Mouse (Mus musculus) MEL (cell line): ENCODE data around the gene B430306N03Rik. TPM values are rescaled to one million over a fixed set of nuclear protein-coding genes. Genes with fewer than 3 reads are reported as not detected.
A peak's percentile ranks its signal among the peaks of the same experiment; 100 is the strongest.

Experiments
- DNase-seq: peaks from one replicate; pipeline ENCODE4 v3.0.0; 2011; ENCODE audit warnings: low read depth, low spot score
- H3K27ac ChIP-seq: 2 replicates; pipeline ENCODE4 v1.5.1; 2012; ENCODE audit warnings: low read depth, mild to moderate bottlenecking, control low read depth, low read length, moderate library complexity; ENCODE audit not compliant: control insufficient read depth
- H3K27me3 ChIP-seq, 2 experiments: fragments of 150-350 bp in 1 of 2; sonication (generic) in 1 of 2; 2 replicates each; pipeline ENCODE4 v1.6.1; 2012; ENCODE audit warnings: low read length in 2 of 2, mild to moderate bottlenecking in 2 of 2, improper control_type of control experiment in 1 of 2, moderate library complexity in 1 of 2; ENCODE audit not compliant: insufficient read depth in 2 of 2, control insufficient read depth in 1 of 2
- H3K36me3 ChIP-seq, 2 experiments: 2 replicates each; pipeline ENCODE4 v1.6.1; 2012 to 2014; ENCODE audit warnings: low read length in 2 of 2, improper control_type of control experiment in 1 of 2, inconsistent platforms in 1 of 2, mild to moderate bottlenecking in 1 of 2; ENCODE audit not compliant: insufficient read depth in 2 of 2, control insufficient read depth in 1 of 2
- H3K4me1 ChIP-seq, 2 experiments: fragments of 150-350 bp in 1 of 2; sonication (generic) in 1 of 2; 2 replicates each; pipeline ENCODE4 v1.6.1; 2012; ENCODE audit warnings: low read length in 2 of 2, improper control_type of control experiment in 1 of 2, mild to moderate bottlenecking in 1 of 2; ENCODE audit not compliant: insufficient read depth in 2 of 2, control insufficient read depth in 1 of 2
- H3K4me3 ChIP-seq, 2 experiments: fragments of 150-350 bp in 1 of 2; sonication (generic) in 1 of 2; 2 replicates each; pipeline ENCODE4 v1.5.1; 2012; ENCODE audit warnings: low read depth in 2 of 2, low read length in 2 of 2, mild to moderate bottlenecking in 2 of 2, moderate library complexity in 2 of 2, control low read depth in 1 of 2, improper control_type of control experiment in 1 of 2; ENCODE audit not compliant: control insufficient read depth in 1 of 2, insufficient read depth in 1 of 2
- H3K79me2 ChIP-seq: 2 replicates; pipeline ENCODE4 v1.6.1; 2012; ENCODE audit warnings: mild to moderate bottlenecking, low read length, moderate library complexity; ENCODE audit not compliant: control insufficient read depth, poor library complexity, insufficient read depth
- H3K9ac ChIP-seq: 2 replicates; pipeline ENCODE4 v1.6.1; 2012; ENCODE audit warnings: low read depth, mild to moderate bottlenecking, control low read depth, low read length, moderate library complexity; ENCODE audit not compliant: control insufficient read depth, poor library complexity, severe bottlenecking
- H3K9me3 ChIP-seq: fragments of 150-350 bp; sonication (generic); replicated peaks from 2 replicates; pipeline ENCODE4 v1.6.1; 2012; ENCODE audit warnings: mild to moderate bottlenecking, low read length, improper control_type of control experiment, moderate library complexity; ENCODE audit not compliant: insufficient read depth
- BHLHE40 ChIP-seq: IDR thresholded peaks from 2 replicates; pipeline ENCODE4 v1.6.1; 2012; ENCODE audit warnings: low read depth, mild to moderate bottlenecking, inconsistent platforms, low read length, improper control_type of control experiment, borderline replicate concordance
- CHD2 ChIP-seq: IDR thresholded peaks from 2 replicates; pipeline ENCODE4 v1.6.1; 2011; ENCODE audit warnings: low read length, improper control_type of control experiment
- E2F4 ChIP-seq: IDR thresholded peaks from 2 replicates; pipeline ENCODE4 v1.6.1; 2011; ENCODE audit warnings: low read depth, low read length, improper control_type of control experiment, borderline replicate concordance
- ELF1 ChIP-seq: IDR thresholded peaks from 2 replicates; pipeline ENCODE4 v1.6.1; 2014; ENCODE audit warnings: low read depth, mild to moderate bottlenecking, inconsistent platforms, low read length, improper control_type of control experiment, moderate library complexity
- EP300 ChIP-seq, 2 experiments: IDR thresholded peaks; 2 replicates each; pipeline ENCODE4 v1.6.1; 2011; ENCODE audit warnings: improper control_type of control experiment in 2 of 2, low read length in 2 of 2, low read depth in 1 of 2, mild to moderate bottlenecking in 1 of 2
- ETS1 ChIP-seq: IDR thresholded peaks from 2 replicates; pipeline ENCODE4 v1.6.1; 2012; ENCODE audit warnings: low read depth, mild to moderate bottlenecking, inconsistent platforms, low read length, improper control_type of control experiment, moderate library complexity
- GATA1 ChIP-seq: IDR thresholded peaks from 2 replicates; pipeline ENCODE4 v1.6.1; 2011; ENCODE audit warnings: low read depth, low read length, improper control_type of control experiment
- HCFC1 ChIP-seq: IDR thresholded peaks from 2 replicates; pipeline ENCODE4 v1.6.1; 2012; ENCODE audit warnings: low read depth, mild to moderate bottlenecking, inconsistent platforms, low read length, improper control_type of control experiment, moderate library complexity
- JUND ChIP-seq: IDR thresholded peaks from 2 replicates; pipeline ENCODE4 v1.6.1; 2011; ENCODE audit warnings: low read depth, mild to moderate bottlenecking, improper control_type of control experiment, low read length
- KAT2A ChIP-seq: conservative IDR thresholded peaks from 2 replicates; pipeline ENCODE4 v1.6.1; 2012; ENCODE audit warnings: low read depth, low read length, improper control_type of control experiment, inconsistent platforms
- MAFK ChIP-seq: IDR thresholded peaks from 2 replicates; pipeline ENCODE4 v1.6.1; 2011; ENCODE audit warnings: low read depth, mild to moderate bottlenecking, low read length, improper control_type of control experiment, borderline replicate concordance
- MAX ChIP-seq: IDR thresholded peaks from 2 replicates; pipeline ENCODE4 v1.6.1; 2011; ENCODE audit warnings: low read length, improper control_type of control experiment
- MAZ ChIP-seq: IDR thresholded peaks from 2 replicates; pipeline ENCODE4 v1.6.1; 2012; ENCODE audit warnings: low read depth, mild to moderate bottlenecking, inconsistent platforms, low read length, improper control_type of control experiment
- MXI1 ChIP-seq: IDR thresholded peaks from 2 replicates; pipeline ENCODE4 v1.6.1; 2011; ENCODE audit warnings: mild to moderate bottlenecking, low read depth, low read length, improper control_type of control experiment
- MYC ChIP-seq: IDR thresholded peaks from 2 replicates; pipeline ENCODE4 v1.6.1; 2011; ENCODE audit warnings: low read depth, mild to moderate bottlenecking, low read length, improper control_type of control experiment, moderate library complexity
- NELFE ChIP-seq: IDR thresholded peaks from 2 replicates; pipeline ENCODE4 v1.6.1; 2011; ENCODE audit warnings: low read depth, low read length, improper control_type of control experiment
- POLR2A ChIP-seq, 2 experiments: IDR thresholded peaks; 2 replicates each; pipeline ENCODE4 v1.6.1; 2011 to 2012; ENCODE audit warnings: low read length in 2 of 2, mild to moderate bottlenecking in 2 of 2, control low read depth in 1 of 2, improper control_type of control experiment in 1 of 2, low read depth in 1 of 2, moderate library complexity in 1 of 2; ENCODE audit not compliant: control insufficient read depth in 1 of 2, insufficient read depth in 1 of 2, poor library complexity in 1 of 2
- POLR2AphosphoS2 ChIP-seq: IDR thresholded peaks from 2 replicates; pipeline ENCODE4 v1.6.1; 2011; ENCODE audit warnings: low read length, improper control_type of control experiment
- RAD21 ChIP-seq: IDR thresholded peaks from 2 replicates; pipeline ENCODE4 v1.6.1; 2011; ENCODE audit warnings: mild to moderate bottlenecking, low read depth, low read length, improper control_type of control experiment
- RCOR1 ChIP-seq: IDR thresholded peaks from 2 replicates; pipeline ENCODE4 v1.6.1; 2012; ENCODE audit warnings: low read depth, mild to moderate bottlenecking, inconsistent platforms, low read length, improper control_type of control experiment
- SIN3A ChIP-seq: IDR thresholded peaks from 2 replicates; pipeline ENCODE4 v1.6.1; 2012; ENCODE audit warnings: low read length, improper control_type of control experiment, inconsistent platforms
- TAL1 ChIP-seq: IDR thresholded peaks from 2 replicates; pipeline ENCODE4 v1.6.1; 2012; ENCODE audit warnings: mild to moderate bottlenecking, inconsistent platforms, low read length, moderate library complexity, mixed read lengths
- UBTF ChIP-seq: IDR thresholded peaks from 2 replicates; pipeline ENCODE4 v1.6.1; 2012; ENCODE audit warnings: low read depth, mild to moderate bottlenecking, inconsistent platforms, low read length, improper control_type of control experiment, moderate library complexity, borderline replicate concordance; ENCODE audit not compliant: insufficient read depth
- USF2 ChIP-seq, 2 experiments: IDR thresholded peaks; 2 replicates each; pipeline ENCODE4 v1.6.1; 2011 to 2012; ENCODE audit warnings: improper control_type of control experiment in 2 of 2, low read length in 2 of 2, borderline replicate concordance in 1 of 2, inconsistent platforms in 1 of 2, low read depth in 1 of 2, mild to moderate bottlenecking in 1 of 2; ENCODE audit not compliant: insufficient read depth in 1 of 2
- ZC3H11A ChIP-seq: IDR thresholded peaks from 2 replicates; pipeline ENCODE4 v1.6.1; 2012; ENCODE audit warnings: low read depth, mild to moderate bottlenecking, inconsistent platforms, low read length, improper control_type of control experiment
- ZKSCAN1 ChIP-seq: IDR thresholded peaks from 2 replicates; pipeline ENCODE4 v1.6.1; 2012; ENCODE audit warnings: low read depth, mild to moderate bottlenecking, inconsistent platforms, low read length, improper control_type of control experiment, moderate library complexity
- ZMIZ1 ChIP-seq: IDR thresholded peaks from 2 replicates; pipeline ENCODE4 v1.6.1; 2012; ENCODE audit warnings: low read depth, mild to moderate bottlenecking, inconsistent platforms, low read length, improper control_type of control experiment, moderate library complexity
- ZNF384 ChIP-seq: IDR thresholded peaks from 2 replicates; pipeline ENCODE4 v1.6.1; 2012; ENCODE audit warnings: low read depth, mild to moderate bottlenecking, inconsistent platforms, low read length, improper control_type of control experiment
- polyA plus RNA-seq, 2 experiments: library from polyadenylated mRNA; stranded (reverse) in 1 of 2; unstranded in 1 of 2; fragments of >175 nt in 1 of 2; fragments of >200 nt in 1 of 2; gene quantifications; 2 replicates each; pipeline versions ENCODE4 v1.2.1 to v1.2.4; 2012; ENCODE audit warnings: low replicate concordance in 2 of 2, low read depth in 1 of 2; ENCODE audit not compliant: insufficient read length in 2 of 2, insufficient read depth in 1 of 2, missing spikeins in 1 of 2
- total RNA-seq: library from RNA; depleted of rRNA; stranded (reverse); fragments of 300-350 nt; gene quantifications from 2 replicates; pipeline ENCODE4 v1.2.3, GENCODE M21; 2012

Gene B430306N03Rik
- total and polyA plus RNA-seq, 3 experiments = 0.19 to 0.68 TPM; not detected in 1

DNA sequence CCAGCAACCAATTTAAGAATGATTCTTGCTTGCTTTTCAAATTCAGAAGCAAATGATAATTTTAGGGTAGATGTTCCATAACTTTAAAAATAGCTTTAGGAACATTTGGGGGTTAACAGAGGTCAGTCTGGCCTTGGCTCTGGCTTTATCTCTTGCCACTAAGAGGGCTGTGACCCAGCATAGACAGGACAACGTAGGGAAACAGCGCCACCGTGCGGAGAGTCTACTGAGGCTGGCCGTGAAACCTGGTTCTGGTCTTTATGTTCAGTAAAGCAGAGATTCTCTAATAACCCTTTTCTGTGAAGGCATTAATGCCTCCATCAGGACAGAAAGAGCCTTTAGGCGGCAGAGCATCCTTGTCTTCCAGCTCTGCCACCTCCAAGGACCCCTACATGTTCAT lies 20.9 kb downstream of the B430306N03Rik start (continued):
- TF ChIP-seq MAZ (no peak), POLR2AphosphoS2 (no peak), ZKSCAN1 (no peak), MXI1 (no peak), UBTF (no peak), SIN3A (no peak), ZNF384 (0 out of 2 replicates have a peak, but pooled peaks have one; percentile 8), MAX (no peak), EP300 (IDR thresholded peaks at IDR 0.05; ENCODE audit: low read depth in 1 of 2, low read length in 2 of 2) (no peak), E2F4 (no peak), CHD2 (no peak), RCOR1 (no peak), ETS1 (no peak), ZMIZ1 (no peak), USF2 (IDR thresholded peaks at IDR 0.05; ENCODE audit: borderline replicate concordance in 1 of 2, insufficient read depth in 1 of 2, low read depth in 1 of 2, low read length in 2 of 2) (no peak), RAD21 (peak; percentile 97), ELF1 (no peak), TAL1 (no peak)

DNA sequence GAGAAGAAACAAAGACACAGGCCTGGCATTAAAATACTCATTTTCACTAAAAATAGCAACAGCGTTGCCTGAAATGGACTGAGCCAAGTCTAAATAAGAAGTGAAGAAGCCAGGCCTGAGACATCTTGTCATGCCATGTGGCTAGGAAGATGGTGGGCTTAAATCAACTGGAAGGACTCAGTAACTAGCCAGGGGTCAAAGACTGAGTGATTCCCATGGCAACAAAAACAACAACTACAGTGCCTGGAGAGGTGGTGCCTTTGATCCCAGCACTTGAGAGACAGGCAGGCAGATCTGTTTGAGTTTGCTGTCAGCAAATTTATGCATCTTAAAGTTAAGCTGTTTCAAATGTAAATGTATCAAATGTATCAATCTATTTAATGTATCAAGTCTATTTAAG lies 24.3 kb downstream of the B430306N03Rik start:
- TF ChIP-seq CHD2 = no peak
- no peak for TF ChIP-seq UBTF
- no peak for TF ChIP-seq RCOR1
- Histone ChIP-seq H3K36me3 (peaks cover 0 to 10% of the 10 kb centered on the region in 2 experiments; a peak in 2 of 4 replicates), H3K4me3 (no peak overlapping the region), H3K9me3 (no peaks in the 10 kb centered on the region), H3K9ac (no peak overlapping the region), H3K27me3 (no peaks in the 10 kb centered on the region), H3K27ac (no peak overlapping the region), H3K4me1 (peaks cover 5 to 13% of the 10 kb centered on the region in 2 experiments), H3K79me2 (no peaks in the 10 kb centered on the region)
- DNase-seq = no peak

DNA sequence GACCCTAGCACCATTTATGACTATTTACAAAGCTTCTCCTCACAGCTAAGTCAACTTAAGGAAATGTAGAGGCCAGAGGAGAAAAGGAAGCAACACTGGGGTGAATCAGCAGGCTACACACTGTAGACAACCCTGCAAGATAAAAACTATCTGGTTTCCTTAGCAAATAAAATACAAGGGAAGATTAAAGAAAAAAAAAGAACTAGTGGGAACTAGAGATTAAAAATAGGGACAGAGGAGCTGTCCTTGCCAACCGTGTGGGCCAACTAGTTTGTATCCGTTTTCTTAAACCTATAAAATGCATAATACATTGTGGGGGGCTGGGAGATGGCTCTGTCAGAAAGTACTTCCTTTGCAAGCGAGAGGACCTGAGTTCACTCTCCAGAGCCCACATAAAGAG lies 26.0 kb downstream of the B430306N03Rik start:
- H3K9me3 ChIP-seq = no peaks in the 10 kb centered on the region
- H3K79me2 ChIP-seq = no peaks in the 10 kb centered on the region
- peak overlapping the region; percentile 90 for H3K27ac ChIP-seq
- peak; percentile 88 for DNase-seq
- H3K4me3 ChIP-seq = 0 out of 4 replicates have a peak overlapping the region, but pooled peaks of 1 of the 2 experiments have one; percentile 15
- H3K4me1 ChIP-seq = peaks cover 5 to 17% of the 10 kb centered on the region in 2 experiments
- H3K36me3 ChIP-seq = peaks cover 0 to 10% of the 10 kb centered on the region in 2 experiments; a peak in 2 of 4 replicates
- no peaks in the 10 kb centered on the region for H3K27me3 ChIP-seq
- peak overlapping the region; percentile 37 for H3K9ac ChIP-seq
- TF ChIP-seq RCOR1 (peak; percentile 90), GATA1 (peak; percentile 97), BHLHE40 (no peak), SIN3A (peak; percentile 87), ZC3H11A (no peak; the same call in 1 of the 2 replicates), JUND (no peak), ETS1 (peak; percentile 90), TAL1 (peak; percentile 32; the same call in 1 of the 2 replicates), POLR2A (IDR thresholded peaks at IDR 0.05; ENCODE audit: control insufficient read depth in 1 of 2, insufficient read depth in 1 of 2, low read depth in 1 of 2, low read length in 2 of 2, poor library complexity in 1 of 2) (no peak), ZKSCAN1 (no peak), NELFE (0 out of 2 replicates have a peak, but pooled peaks have one; percentile 6), MYC (peak; percentile 67; the same call in 1 of the 2 replicates), ZNF384 (peak; percentile 97), UBTF (no peak), MAFK (peak; percentile 36; the same call in 1 of the 2 replicates), MAZ (no peak), KAT2A (no peak), HCFC1 (peak; percentile 47; the same call in 1 of the 2 replicates), ELF1 (no peak)
